Mouse (Mus musculus): ENCODE measurements around the gene Tmem186. TPM values are rescaled to one million over a fixed set of nuclear protein-coding genes. Genes with fewer than 3 reads are reported as not detected.
A peak's percentile ranks its signal among the peaks of the same experiment; 100 is the strongest.

Gene Tmem186
- polyA plus RNA-seq, 1 experiment from 2014 or later = 20.0 TPM

DNA sequence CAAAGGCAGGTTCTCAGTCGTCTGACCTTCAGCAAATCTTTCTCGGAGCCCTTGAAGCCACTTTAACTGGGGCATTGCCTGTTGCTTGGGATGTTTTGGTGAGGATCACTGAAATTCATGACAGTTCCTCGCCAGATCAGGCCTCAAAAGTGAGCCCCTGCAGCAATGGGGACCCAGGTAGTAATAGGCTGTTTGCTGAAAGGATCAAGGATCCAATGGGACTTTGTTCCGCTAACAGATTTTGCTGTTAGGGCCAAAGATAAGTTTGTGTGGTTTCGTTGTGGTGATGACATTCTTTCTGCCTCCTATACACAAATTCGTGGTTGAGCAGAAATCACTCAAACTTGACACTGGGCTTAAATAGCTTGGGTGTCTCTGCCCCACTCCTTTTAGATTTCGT is 619 bp upstream of the Tmem186 start:
- Histone ChIP-seq H3K27ac (replicated peaks) (peak overlapping the region; percentile 85), H3K36me3 (peaks cover 15% of the 10 kb centered on the region), H3K27me3 (replicated peaks) (no peaks in the 10 kb centered on the region), H3K9me3 (replicated peaks) (no peaks in the 10 kb centered on the region), H3K9ac (replicated peaks) (peak overlapping the region; percentile 78), H3K4me3 (replicated peaks) (peak overlapping the region; percentile 68), H3K4me2 (peak overlapping the region; percentile 96), H3K4me1 (peaks cover 36% of the 10 kb centered on the region)
- 51% methylated on average over 7 of the region's 7 CpGs for WGBS
- no peak for ATAC-seq (ENCODE audit: low FRiP score)

DNA sequence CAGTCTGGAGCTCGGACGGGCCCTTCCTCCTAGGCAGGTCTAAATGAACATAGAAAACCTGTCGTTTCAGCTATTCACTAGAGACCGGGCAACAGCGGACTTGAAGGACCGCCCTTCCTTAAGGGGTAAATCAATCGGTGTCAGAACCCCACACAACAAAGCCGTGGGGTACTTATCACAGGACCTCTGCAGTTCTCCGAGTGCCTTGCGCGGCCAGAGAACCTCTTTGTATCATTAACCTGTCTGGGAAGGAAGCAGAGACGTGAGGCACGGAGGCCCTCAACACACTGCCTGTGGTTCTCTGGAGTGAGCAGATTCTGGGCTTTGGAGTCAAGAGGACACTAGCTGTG is 670 bp downstream of the Tmem186 start:
- Histone ChIP-seq H3K9me3 (replicated peaks) (no peaks in the 10 kb centered on the region), H3K4me1 (peaks cover 36% of the 10 kb centered on the region), H3K36me3 (peaks cover 16% of the 10 kb centered on the region; the same call in 1 of the 2 replicates), H3K27me3 (replicated peaks) (no peaks in the 10 kb centered on the region), H3K27ac (replicated peaks) (peak overlapping the region; percentile 85), H3K4me2 (peak overlapping the region; percentile 96), H3K9ac (replicated peaks) (peak overlapping the region; percentile 78), H3K4me3 (replicated peaks) (peak overlapping the region; percentile 68)
- peak; percentile 2; the same call in 1 of the 2 replicates for ATAC-seq (ENCODE audit: low FRiP score)
- under 1% methylated on average over 13 of the region's 13 CpGs for WGBS

DNA sequence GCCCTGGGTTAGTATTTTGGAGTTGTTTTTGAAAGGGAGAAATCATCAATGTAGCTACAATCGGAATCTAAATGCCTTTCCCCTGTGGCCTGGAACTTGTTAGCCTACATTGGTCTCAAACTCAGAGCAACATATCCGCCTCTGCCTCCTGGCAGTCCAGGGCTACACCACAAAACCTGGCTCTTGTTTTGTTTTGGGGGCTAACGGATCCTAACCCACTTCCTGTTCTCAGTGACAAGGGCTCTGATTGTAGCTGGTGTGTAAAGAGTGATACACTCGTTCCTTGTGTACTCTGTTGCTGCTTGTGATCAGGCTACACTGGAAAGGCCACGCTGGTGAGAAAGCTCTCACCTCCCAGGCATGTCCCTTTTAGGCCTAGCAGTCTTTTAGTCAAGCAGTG is 6.1 kb downstream of the Tmem186 start:
- 90% methylated on average over 5 of the region's 5 CpGs for WGBS

DNA sequence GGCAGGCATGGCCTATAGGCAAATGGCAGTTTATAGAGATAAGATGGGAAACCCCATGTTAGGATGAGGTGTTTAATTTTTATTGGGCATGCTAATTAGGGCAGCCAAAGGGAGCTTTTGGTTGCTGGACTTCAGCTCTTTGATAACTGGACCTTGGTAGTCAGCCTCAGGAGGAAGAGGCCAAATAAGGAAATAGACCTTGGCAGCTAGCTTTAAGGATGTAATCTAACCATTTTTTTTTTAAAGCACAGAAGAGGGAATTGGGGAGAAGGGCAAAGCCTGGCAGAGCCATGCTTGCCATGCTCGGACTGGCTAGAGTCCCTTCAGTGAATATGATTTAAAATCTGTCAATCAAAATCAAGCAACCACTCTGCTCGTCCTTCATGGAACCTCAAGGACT is 7.1 kb downstream of the Tmem186 start:
- Histone ChIP-seq H3K9ac (replicated peaks) (no peak overlapping the region), H3K27me3 (replicated peaks) (no peaks in the 10 kb centered on the region), H3K4me1 (peaks cover 7% of the 10 kb centered on the region), H3K9me3 (replicated peaks) (no peaks in the 10 kb centered on the region), H3K4me2 (no peak overlapping the region), H3K4me3 (replicated peaks) (no peak overlapping the region), H3K36me3 (peaks cover 13% of the 10 kb centered on the region; the same call in 1 of the 2 replicates), H3K27ac (replicated peaks) (no peak overlapping the region)
- no peak for ATAC-seq (ENCODE audit: low FRiP score)
- 88% methylated on average over 2 of the region's 2 CpGs for WGBS

More for the DNA sequence above, 6.1 kb downstream of the Tmem186 start:
- Histone ChIP-seq H3K36me3 (peaks cover 16% of the 10 kb centered on the region; the same call in 1 of the 2 replicates), H3K27me3 (replicated peaks) (no peaks in the 10 kb centered on the region), H3K9ac (replicated peaks) (no peak overlapping the region), H3K27ac (replicated peaks) (no peak overlapping the region), H3K4me1 (peaks cover 17% of the 10 kb centered on the region), H3K4me3 (replicated peaks) (no peak overlapping the region), H3K9me3 (replicated peaks) (no peaks in the 10 kb centered on the region), H3K4me2 (no peak overlapping the region)
- no peak for ATAC-seq (ENCODE audit: low FRiP score)

DNA sequence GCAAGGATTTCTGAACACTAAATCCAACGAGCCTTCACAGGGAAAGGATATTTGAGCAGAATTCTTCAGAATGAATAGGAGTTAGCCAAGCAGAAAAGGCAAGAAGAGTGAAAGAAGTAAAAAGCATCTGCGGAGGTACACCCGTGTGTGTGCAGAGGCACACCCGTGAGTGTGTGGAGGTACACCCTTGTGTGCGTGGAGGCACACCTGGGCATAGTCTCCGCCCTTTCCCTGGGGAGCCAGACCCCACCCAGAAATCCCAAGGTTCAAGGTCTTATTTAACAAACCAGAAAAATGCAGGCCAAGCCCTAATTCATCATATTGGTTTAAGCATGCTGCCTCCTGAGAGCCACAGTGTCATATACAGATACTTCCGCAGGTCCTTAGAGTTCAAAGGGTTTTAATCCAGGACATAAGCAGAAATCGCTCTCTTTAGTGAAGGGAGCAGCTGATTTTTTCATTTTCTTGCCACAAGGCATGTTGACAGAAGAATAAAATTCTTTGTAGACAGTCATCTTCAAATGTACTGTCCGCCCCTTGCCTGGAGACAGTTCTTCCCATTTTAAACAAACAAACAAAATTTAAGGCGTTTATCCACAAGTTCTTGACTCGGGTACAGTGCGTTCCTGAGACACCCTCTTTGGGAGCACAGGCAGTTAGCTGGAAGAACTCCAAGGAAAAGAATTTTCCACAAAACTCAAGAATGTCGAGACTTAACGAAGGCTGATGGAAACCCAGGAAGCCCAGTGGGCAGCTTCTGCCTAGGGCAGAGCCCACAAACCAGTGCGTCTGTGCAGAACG is 17.0 kb downstream of the Tmem186 start:
- Histone ChIP-seq H3K27ac (replicated peaks) (no peak overlapping the region), H3K9ac (replicated peaks) (no peak overlapping the region), H3K36me3 (peaks cover 50% of the 10 kb centered on the region), H3K9me3 (replicated peaks) (no peaks in the 10 kb centered on the region), H3K4me3 (replicated peaks) (no peak overlapping the region), H3K4me1 (no peaks in the 10 kb centered on the region), H3K4me2 (no peak overlapping the region), H3K27me3 (replicated peaks) (no peaks in the 10 kb centered on the region)
- WGBS = 79% methylated on average over 16 of the region's 16 CpGs
- no peak for ATAC-seq (ENCODE audit: low FRiP score)

DNA sequence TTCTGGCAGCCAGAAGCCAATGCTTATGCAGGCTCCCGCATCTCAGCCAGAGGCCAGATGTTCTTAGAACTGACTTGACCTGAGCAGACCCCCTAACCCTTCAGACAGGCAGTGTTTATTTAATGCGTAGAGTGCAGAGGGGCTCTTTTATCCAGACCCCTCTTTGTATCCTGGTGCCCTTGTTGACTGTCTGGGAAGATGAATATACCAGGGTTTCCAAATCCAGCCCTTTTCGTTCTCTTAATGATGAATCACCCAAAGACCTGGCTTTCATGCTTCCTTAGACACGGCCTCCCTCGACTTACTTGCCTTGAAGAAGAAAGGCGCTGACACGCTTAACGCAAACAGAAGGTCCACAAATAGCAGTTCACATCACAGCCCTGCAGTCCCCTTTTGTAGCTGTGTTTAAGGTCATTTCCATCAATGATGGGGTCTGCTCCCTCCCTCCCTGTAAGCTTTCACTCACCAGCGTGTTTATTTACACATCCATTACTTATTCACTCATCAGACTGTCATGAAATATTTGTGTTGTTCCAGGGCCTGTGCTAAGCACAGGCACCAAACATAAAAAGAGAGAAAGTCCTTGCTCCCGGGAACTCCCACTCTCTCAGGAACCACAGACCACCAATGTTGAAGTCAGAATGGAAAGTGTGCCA is 17.7 kb downstream of the Tmem186 start:
- Histone ChIP-seq H3K9ac (replicated peaks) (no peak overlapping the region), H3K27ac (replicated peaks) (no peak overlapping the region), H3K4me2 (no peak overlapping the region), H3K27me3 (replicated peaks) (no peaks in the 10 kb centered on the region), H3K4me3 (replicated peaks) (no peak overlapping the region), H3K9me3 (replicated peaks) (no peaks in the 10 kb centered on the region), H3K36me3 (peaks cover 50% of the 10 kb centered on the region), H3K4me1 (no peaks in the 10 kb centered on the region)
- ATAC-seq (ENCODE audit: low FRiP score) = no peak
- WGBS = 15% methylated on average over 10 of the region's 10 CpGs

DNA sequence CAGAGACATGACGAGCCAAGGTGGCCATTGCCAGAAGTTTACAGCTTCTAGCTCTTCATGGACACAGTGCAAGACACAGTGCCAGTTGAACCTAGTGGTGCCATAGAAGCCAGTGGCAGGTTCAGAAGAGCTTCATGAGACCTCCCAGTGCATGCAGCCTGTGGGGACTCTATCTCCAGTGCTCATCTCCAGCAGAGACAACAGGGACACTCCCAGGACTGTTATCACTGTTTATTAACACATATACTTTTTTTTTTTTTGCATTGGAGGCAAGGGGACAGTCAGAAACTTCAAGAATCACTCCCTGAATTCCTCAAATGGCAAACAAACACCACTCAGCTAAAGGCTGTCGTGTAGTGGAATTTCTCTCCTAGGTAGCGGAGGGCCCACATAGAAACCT is 24.1 kb downstream of the Tmem186 start:
- Histone ChIP-seq H3K9me3 (replicated peaks) (no peaks in the 10 kb centered on the region), H3K27me3 (replicated peaks) (no peaks in the 10 kb centered on the region), H3K36me3 (peaks cover 74% of the 10 kb centered on the region), H3K4me1 (no peaks in the 10 kb centered on the region), H3K4me3 (replicated peaks) (no peak overlapping the region), H3K27ac (replicated peaks) (no peak overlapping the region), H3K9ac (replicated peaks) (no peak overlapping the region), H3K4me2 (no peak overlapping the region)
- no peak for ATAC-seq (ENCODE audit: low FRiP score)
- WGBS = 82% methylated on average over 3 of the region's 3 CpGs

DNA sequence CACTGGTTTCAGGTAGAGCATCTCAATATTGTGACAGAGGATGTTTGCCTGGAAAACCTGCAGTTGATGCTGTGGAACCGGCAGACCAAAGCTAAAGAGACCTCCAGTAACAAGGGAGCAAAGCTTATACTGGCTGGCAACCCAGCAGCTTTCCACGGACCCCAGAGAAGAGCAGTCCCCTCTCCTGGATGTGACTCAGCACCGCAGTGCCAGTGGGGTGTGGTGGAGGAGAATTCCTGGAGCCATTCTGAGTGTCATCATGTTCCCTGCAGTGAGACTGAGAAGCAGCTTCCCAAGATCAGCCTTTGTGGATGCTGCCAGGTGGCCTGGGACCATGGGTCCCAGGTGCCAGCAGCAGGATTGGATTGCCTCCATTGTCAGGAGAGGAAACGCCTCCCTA is 24.5 kb downstream of the Tmem186 start:
- 80% methylated on average over 4 of the region's 4 CpGs for WGBS
- Histone ChIP-seq H3K4me3 (replicated peaks) (no peak overlapping the region), H3K4me1 (no peaks in the 10 kb centered on the region), H3K27ac (replicated peaks) (no peak overlapping the region), H3K9me3 (replicated peaks) (no peaks in the 10 kb centered on the region), H3K9ac (replicated peaks) (no peak overlapping the region), H3K4me2 (no peak overlapping the region), H3K36me3 (peaks cover 73% of the 10 kb centered on the region), H3K27me3 (replicated peaks) (no peaks in the 10 kb centered on the region)
- ATAC-seq (ENCODE audit: low FRiP score) = no peak

DNA sequence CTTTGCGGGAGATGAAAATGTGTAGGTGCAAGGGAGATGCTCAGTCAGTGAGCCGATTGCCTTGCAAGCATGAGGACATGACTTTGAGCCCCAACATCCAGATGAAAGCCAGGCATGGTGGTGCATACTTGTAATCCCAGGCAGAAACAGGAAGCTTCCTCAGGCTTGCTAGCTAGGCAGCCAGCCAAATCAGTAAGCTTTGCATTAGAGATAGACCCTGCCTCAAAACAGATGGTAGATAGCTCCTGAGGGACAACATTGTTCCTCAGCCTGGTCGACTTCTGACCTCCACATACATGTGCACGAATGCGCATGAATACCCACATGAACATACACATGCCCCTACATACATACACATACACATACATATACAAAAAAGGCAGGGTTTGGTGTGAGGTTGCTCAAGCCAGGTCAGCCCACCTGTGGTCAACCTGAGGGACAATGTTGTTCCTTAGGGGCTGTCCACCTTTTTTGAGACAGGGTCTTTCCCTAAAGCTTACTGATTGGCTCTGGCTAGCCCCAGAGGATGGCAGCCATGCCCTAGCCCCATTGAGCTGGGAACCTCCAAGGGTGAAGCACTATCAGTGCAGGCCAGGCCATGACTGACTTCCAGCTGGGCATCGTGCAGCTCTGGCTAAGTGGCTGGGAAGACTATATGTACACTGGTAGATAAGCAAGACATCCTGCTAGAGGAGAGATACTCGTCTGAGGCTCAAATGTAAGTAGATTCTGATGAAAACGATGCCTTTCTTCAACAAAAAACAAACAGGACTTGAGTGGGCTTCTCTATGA is 25.1 kb downstream of the Tmem186 start:
- no peak overlapping the region for H3K27ac ChIP-seq (replicated peaks)
- no peak overlapping the region for H3K4me2 ChIP-seq
- WGBS = 90% methylated on average over 8 of the region's 8 CpGs
- peaks cover 72% of the 10 kb centered on the region for H3K36me3 ChIP-seq
- ATAC-seq (ENCODE audit: low FRiP score) = no peak
- no peaks in the 10 kb centered on the region for H3K4me1 ChIP-seq
- no peaks in the 10 kb centered on the region for H3K9me3 ChIP-seq (replicated peaks)
- H3K4me3 ChIP-seq (replicated peaks) = no peak overlapping the region
- H3K27me3 ChIP-seq (replicated peaks) = no peaks in the 10 kb centered on the region
- H3K9ac ChIP-seq (replicated peaks) = no peak overlapping the region

DNA sequence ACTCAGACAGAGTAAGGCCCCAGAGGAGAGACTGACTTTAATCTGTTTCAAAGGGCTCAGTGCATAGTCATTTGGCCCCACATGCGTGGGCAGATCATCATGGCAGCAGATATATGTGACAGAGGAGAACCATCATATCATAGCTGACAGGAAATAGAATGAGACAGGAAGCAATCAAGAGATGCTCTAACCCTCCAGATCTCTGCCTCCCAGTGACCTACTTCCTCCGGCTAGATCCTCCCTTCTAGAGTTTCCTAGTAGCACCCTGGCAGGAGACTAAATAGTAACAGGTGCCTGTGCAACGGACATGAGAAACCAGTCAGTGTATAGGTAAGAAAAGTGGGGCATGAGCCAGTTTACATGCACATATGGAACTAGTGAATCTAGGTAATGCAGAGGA is 27.1 kb downstream of the Tmem186 start:
- Histone ChIP-seq H3K36me3 (peaks cover 70% of the 10 kb centered on the region), H3K4me1 (no peaks in the 10 kb centered on the region), H3K4me2 (no peak overlapping the region), H3K4me3 (replicated peaks) (no peak overlapping the region), H3K9me3 (replicated peaks) (no peaks in the 10 kb centered on the region), H3K27ac (replicated peaks) (no peak overlapping the region), H3K27me3 (replicated peaks) (no peaks in the 10 kb centered on the region), H3K9ac (replicated peaks) (no peak overlapping the region)
- no peak for ATAC-seq (ENCODE audit: low FRiP score)
- WGBS = 89% methylated on average over 3 of the region's 3 CpGs

DNA sequence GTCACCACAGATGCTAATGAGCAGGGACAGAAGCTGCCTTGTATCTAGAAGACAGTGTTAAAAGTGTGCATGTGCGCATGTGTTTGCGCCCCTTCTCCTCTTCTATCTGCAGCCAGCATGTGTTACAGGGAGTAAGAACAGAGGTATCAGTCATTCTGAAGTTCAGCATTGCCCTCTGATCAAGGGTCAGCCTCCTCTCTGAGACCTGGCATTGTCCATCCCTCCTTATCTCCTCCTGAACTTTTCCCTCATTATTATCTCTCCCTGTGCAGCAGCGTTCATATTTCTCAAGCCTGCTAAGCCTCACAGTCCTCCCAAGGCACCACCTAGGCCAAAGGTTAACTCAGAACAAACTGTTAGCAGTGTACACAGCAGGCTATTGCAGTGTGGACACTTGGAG is 33.7 kb downstream of the Tmem186 start:
- WGBS = 88% methylated on average over 3 of the region's 3 CpGs

More for the DNA sequence above, 33.7 kb downstream of the Tmem186 start:
- H3K27ac ChIP-seq (replicated peaks) = no peak overlapping the region
- H3K4me3 ChIP-seq (replicated peaks) = no peak overlapping the region
- no peak overlapping the region for H3K9ac ChIP-seq (replicated peaks)
- no peaks in the 10 kb centered on the region for H3K9me3 ChIP-seq (replicated peaks)
- no peaks in the 10 kb centered on the region for H3K4me1 ChIP-seq
- no peak overlapping the region for H3K4me2 ChIP-seq
- peaks cover 49% of the 10 kb centered on the region for H3K36me3 ChIP-seq
- H3K27me3 ChIP-seq (replicated peaks) = no peaks in the 10 kb centered on the region
- no peak for ATAC-seq (ENCODE audit: low FRiP score)

Measured in neural tube, embryonic 15.5 days (tissue).